In the genomic region with DNA sequence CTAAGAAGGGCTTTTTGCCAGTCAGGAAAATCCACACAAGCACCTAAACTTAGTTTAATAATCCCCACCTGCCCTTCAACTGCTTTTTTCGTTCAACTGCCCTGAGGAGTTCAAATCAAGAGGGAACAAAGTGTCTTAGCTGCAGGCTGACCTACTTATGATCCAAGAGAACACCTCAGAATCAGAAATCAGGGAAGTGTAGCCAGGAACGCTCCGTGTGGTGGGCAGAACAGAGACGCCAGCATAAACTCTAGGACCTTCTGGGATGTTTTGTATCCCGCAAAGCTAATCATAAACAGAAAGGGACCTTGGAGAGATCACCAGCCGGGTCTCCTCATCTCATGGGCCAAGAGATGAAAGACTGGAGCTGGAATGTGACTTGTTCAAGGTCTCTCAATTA, we compare ENCODE assay signal across 29 mouse cellular contexts.
DNase-seq lines count a peak whose midpoint lies in the region; ATAC-seq and TF ChIP-seq lines count a peak whose summit lies in the region.
"Had no signal": no experiment of that assay in that cellular context is flagged by ENCODE, and none has a peak within 500 bp of the region (broad histone marks: within the 10 kb centered on the region; RNA-seq: fewer than 3 reads in every experiment).

No protein-coding gene starts in this region.

- no peaks in the 10 kb centered on the region for H3K4me1 ChIP-seq in kidney, embryonic 14.5 days (ENCODE audit: control insufficient read depth, insufficient read depth, low read length)
- H3K4me1 ChIP-seq: embryonic facial prominence, embryonic 13.5 days; forebrain, embryonic 12.5 days; forebrain, embryonic 15.5 days had no signal

- DNase-seq in gastrocnemius, adult 2 months, result no peak
- no peak for DNase-seq in gastrocnemius, adult 8-10 months (ENCODE audit: low spot score in 2 of 2)
- peak; percentile 55 for DNase-seq in kidney, adult 9 months
- peak; percentile 16 for DNase-seq in R1 (ENCODE audit: low read depth, low spot score)
- no peak for DNase-seq in layer of hippocampus, adult 11-12 months (ENCODE audit: low spot score)
- DNase-seq: adrenal gland, adult 2 months; adrenal gland, postnatal 14 days; B cell, adult 2 months; cerebellum, adult 11-12 months; cerebellum, adult 8-10 months; embryo, embryonic 11 days; gastrocnemius, postnatal 36 days; heart, adult 2 months; heart, postnatal 14 days; heart, postnatal 4 days had no signal

- no peaks in the 10 kb centered on the region for H3K36me3 ChIP-seq in kidney, embryonic 14.5 days (ENCODE audit: control insufficient read depth, insufficient read depth, low read length)
- H3K36me3 ChIP-seq: embryonic facial prominence, embryonic 10.5 days; embryonic facial prominence, embryonic 13.5 days; forebrain, embryonic 12.5 days; forebrain, embryonic 15.5 days; G1E; heart, embryonic 10.5 days; heart, embryonic 13.5 days had no signal

- no peak overlapping the region for H3K4me3 ChIP-seq in gastrocnemius, adult 2 months
- no peak overlapping the region for H3K4me3 ChIP-seq in kidney, embryonic 14.5 days (ENCODE audit: low read length)
- H3K4me3 ChIP-seq: embryonic facial prominence, embryonic 10.5 days; embryonic facial prominence, embryonic 13.5 days; erythroblast, embryonic 14.5 days; forebrain, embryonic 12.5 days; forebrain, embryonic 15.5 days; heart, adult 2 months; heart, embryonic 10.5 days; heart, embryonic 13.5 days had no signal

- no peaks in the 10 kb centered on the region for H3K27me3 ChIP-seq in kidney, embryonic 14.5 days (ENCODE audit: control insufficient read depth, insufficient read depth, low read length)
- H3K27me3 ChIP-seq: CH12.LX; embryonic facial prominence, embryonic 13.5 days; forebrain, embryonic 12.5 days; forebrain, embryonic 15.5 days; heart, embryonic 13.5 days had no signal

- H3K9ac ChIP-seq in kidney, embryonic 14.5 days (ENCODE audit: low read depth, low read length), result no peak overlapping the region
- H3K9ac ChIP-seq: embryonic facial prominence, embryonic 13.5 days; forebrain, embryonic 12.5 days; forebrain, embryonic 15.5 days; heart, embryonic 13.5 days; hindbrain, embryonic 14.5 days had no signal

- ATAC-seq in kidney, embryonic 14.5 days (ENCODE audit: low FRiP score, low TSS enrichment), result no peak
- ATAC-seq: forebrain, embryonic 15.5 days; hindbrain, postnatal 0 days; inflammation-experienced regulatory T-cells, adult 6 months; Patski had no signal

- intact Hi-C loops in gastrocnemius, adult 2 months (cut with DNase I), result no loop called here

- 87% methylated on average over 6 of the region's 6 CpGs for WGBS in kidney, embryonic 14.5 days

- no peak for TF ChIP-seq CTCF in gastrocnemius, adult 2 months (IDR thresholded peaks at IDR 0.05)

- no peak overlapping the region for H3K4me2 ChIP-seq in kidney, embryonic 14.5 days (replicated peaks; ENCODE audit: low read depth, low read length)
- H3K4me2 ChIP-seq: embryonic facial prominence, embryonic 13.5 days; forebrain, embryonic 12.5 days; forebrain, embryonic 15.5 days; heart, embryonic 13.5 days; hindbrain, embryonic 14.5 days had no signal

- no peaks in the 10 kb centered on the region for H3K9me3 ChIP-seq in kidney, embryonic 14.5 days (ENCODE audit: control insufficient read depth, low read length)
- H3K9me3 ChIP-seq: embryonic facial prominence, embryonic 10.5 days; embryonic facial prominence, embryonic 13.5 days; forebrain, embryonic 12.5 days; forebrain, embryonic 15.5 days; G1E; heart, embryonic 10.5 days; heart, embryonic 13.5 days had no signal

- H3K27ac ChIP-seq in gastrocnemius, adult 2 months, result peak overlapping the region; percentile 43; the same call in 1 of the 2 replicates
- H3K27ac ChIP-seq in kidney, embryonic 14.5 days (ENCODE audit: low read depth, low read length), result no peak overlapping the region
- H3K27ac ChIP-seq: embryonic facial prominence, embryonic 10.5 days; embryonic facial prominence, embryonic 13.5 days; forebrain, embryonic 12.5 days; forebrain, embryonic 15.5 days; heart, adult 2 months; heart, embryonic 10.5 days; heart, embryonic 13.5 days; hindbrain, embryonic 14.5 days; hindbrain, postnatal 0 days had no signal

Comparison
In these comparisons a context has a peak if more than half of its experiments do, and no peak if none do; other contexts are left out.
1. DNase-seq: peak in kidney, adult 9 months (single experiment) and R1 (single experiment); none in gastrocnemius, adult 2 months (single experiment), gastrocnemius, adult 8-10 months (0 of 2) and layer of hippocampus, adult 11-12 months (single experiment).